Mouse (Mus musculus) heart, postnatal 14 days (tissue): ENCODE measurements around the gene Map3k3. TPM values are rescaled to one million over a fixed set of nuclear protein-coding genes. Genes with fewer than 3 reads are reported as not detected.

Source experiments
- DNase-seq, 2 experiments: peaks; one replicate each; pipeline ENCODE4 v3.0.0; 2021 to 2022
- intact Hi-C: fragments of 180-260 bp; cut with DNase I; formaldehyde crosslinking; loops from one replicate; pipeline ENCODE4 v1.15.1; 2025
- total RNA-seq, 2 experiments: library from RNA; stranded (reverse); gene quantifications; 2 replicates each; pipeline ENCODE4 v1.2.3; 2021

The Map3k3 gene
- total RNA-seq, 2 experiments from 2014 or later: 45.9 to 47.1 TPM

GRCm38 (mm10) chr11:106155761-106156160, 71.3 kb downstream of the Map3k3 start:
- intact Hi-C loops: loop anchor here (2.0 kb wide), 1 partner anchor 19 kb away; no protein-coding TSS in a partner anchor
- no peak for DNase-seq

GRCm38 (mm10) chr11:106156257-106156656, 71.8 kb downstream of the Map3k3 start:
- no peak for DNase-seq
- intact Hi-C loops: no loop called here

- DNase-seq: no peak
- intact Hi-C loops: no loop called here
Observed at GRCm38 (mm10) chr11:106157154-106157553, 72.7 kb downstream of the Map3k3 start.

GRCm38 (mm10) chr11:106158081-106158929, 73.9 kb downstream of the Map3k3 start:
- no peak for DNase-seq
- intact Hi-C loops: no loop called here

GRCm38 (mm10) chr11:106158930-106159215, 74.5 kb downstream of the Map3k3 start:
- intact Hi-C loops: no loop called here
- DNase-seq: no peak

- peak; percentile 38 to 45 for DNase-seq
- intact Hi-C loops: no loop called here
Observed at GRCm38 (mm10) chr11:106159216-106159920, 75.0 kb downstream of the Map3k3 start.

GRCm38 (mm10) chr11:106159921-106160840, 75.8 kb downstream of the Map3k3 start:
- intact Hi-C loops: no loop called here
- DNase-seq: peak; percentile 78 to 85

GRCm38 (mm10) chr11:106160841-106161721, 76.7 kb downstream of the Map3k3 start, which contains the start of the genes Gm10840 and Limd2:
Gene Gm10840, plus strand, starts transcription at chr11:106160850.
Gene Limd2, minus strand, starts transcription at chr11:106160860.
- intact Hi-C loops: no loop called here
- peak; percentile 25 to 30 for DNase-seq

GRCm38 (mm10) chr11:106162237-106162636, 77.8 kb downstream of the Map3k3 start:
- DNase-seq: no peak
- intact Hi-C loops: no loop called here

- intact Hi-C loops: no loop called here
- peak in 1 of 2 experiments; percentile 35 for DNase-seq
Observed at GRCm38 (mm10) chr11:106163546-106163945, 79.1 kb downstream of the Map3k3 start.

- no peak for DNase-seq
- intact Hi-C loops: no loop called here
Observed at GRCm38 (mm10) chr11:106164601-106165180, 80.3 kb downstream of the Map3k3 start.

GRCm38 (mm10) chr11:106167435-106167834, 83.0 kb downstream of the Map3k3 start:
- intact Hi-C loops: no loop called here
- DNase-seq: no peak

- intact Hi-C loops: no loop called here
- no peak for DNase-seq
Observed at GRCm38 (mm10) chr11:106170807-106171206, 86.4 kb downstream of the Map3k3 start.

GRCm38 (mm10) chr11:106173228-106173627, 88.8 kb downstream of the Map3k3 start:
- no peak for DNase-seq

GRCm38 (mm10) chr11:106174372-106174771, 90.0 kb downstream of the Map3k3 start:
- intact Hi-C loops: no loop called here

More at GRCm38 (mm10) chr11:106173228-106173627, 88.8 kb downstream of the Map3k3 start:
- intact Hi-C loops: no loop called here

GRCm38 (mm10) chr11:106175081-106175480, 90.7 kb downstream of the Map3k3 start:
- intact Hi-C loops: no loop called here
- DNase-seq: no peak

More at GRCm38 (mm10) chr11:106174372-106174771, 90.0 kb downstream of the Map3k3 start:
- DNase-seq: peak in 1 of 2 experiments; percentile 57

- no peak for DNase-seq
- intact Hi-C loops: no loop called here
Observed at GRCm38 (mm10) chr11:106176372-106176771, 92.0 kb downstream of the Map3k3 start.

GRCm38 (mm10) chr11:106178036-106178782, 93.8 kb downstream of the Map3k3 start:
- DNase-seq: no peak
- intact Hi-C loops: no loop called here
